Mouse (Mus musculus) kidney, adult 2 months (tissue): ENCODE measurements around the gene Dop1a.
"Not testable (repeated sequence)": the region's sequence is repeated elsewhere in the genome, so short reads cannot be mapped to it uniquely, and the experiment has no call there.

Source experiments
- CTCF ChIP-seq: fragments of 200-500 bp; conservative IDR thresholded peaks from 2 replicates; pipeline ENCODE4 v1.5.1; 2011; ENCODE audit warnings: low read depth, mild to moderate bottlenecking, control low read depth, low read length, moderate library complexity, mixed read lengths; ENCODE audit not compliant: insufficient read depth, insufficient read length
- POLR2A ChIP-seq: fragments of 200-500 bp; IDR thresholded peaks from one replicate; pipeline ENCODE4 v1.6.1; 2011; ENCODE audit warnings: low read depth, low read length, control low read depth

GRCm38 (mm10) chr9:86596983-86597382 lies 130.0 kb downstream of the Dop1a start:
- not testable (repeated sequence) for TF ChIP-seq CTCF, POLR2A
